Mouse (Mus musculus) embryonic fibroblast, embryonic 13.5 days (primary cell): ENCODE measurements around the gene Gm42957.

Experiments used
- CTCF ChIP-seq: IDR thresholded peaks from 2 replicates; pipeline ENCODE4 v1.5.1; 2011; ENCODE audit warnings: mild to moderate bottlenecking, control low read depth, low read length, moderate library complexity, borderline replicate concordance; ENCODE audit not compliant: insufficient read depth
- POLR2A ChIP-seq: IDR thresholded peaks from 2 replicates; pipeline ENCODE4 v1.6.1; 2011; ENCODE audit warnings: low read depth, mild to moderate bottlenecking, control low read depth, low read length, moderate library complexity

DNA sequence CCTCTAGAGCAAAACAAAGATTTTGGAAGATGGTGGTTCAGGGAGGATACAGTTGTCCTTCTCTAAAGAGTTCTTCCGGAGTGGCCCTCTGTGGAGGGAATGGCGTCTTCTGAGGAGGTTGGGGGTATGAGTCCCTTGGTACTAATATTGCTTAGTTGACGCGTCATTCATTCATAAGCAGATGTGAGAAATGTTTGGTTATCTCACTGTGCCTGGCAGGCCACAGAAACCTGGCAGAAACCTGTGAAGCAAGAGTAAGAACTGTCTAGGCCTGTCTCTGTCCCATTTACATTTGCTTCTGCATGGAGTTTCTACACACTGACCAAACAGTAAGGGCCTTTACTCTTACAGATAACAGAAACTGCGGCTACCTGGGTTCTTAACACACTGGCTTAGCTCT is 36.2 kb downstream of the Gm42957 start:
- TF ChIP-seq CTCF, result no peak
- TF ChIP-seq POLR2A, result no peak
